Mouse (Mus musculus) hindbrain, postnatal 0 days (tissue): Measurements from ENCODE around the gene Adarb1. TPM values are rescaled to one million over a fixed set of nuclear protein-coding genes. Genes with fewer than 3 reads are reported as not detected.

Experiments
- ATAC-seq: fragments of 200-750 bp; cut with Nextera tagmentation; 2 replicates; pipeline ENCODE4 v1.8.0; 2017; ENCODE audit warnings: mild to moderate bottlenecking, moderate TSS enrichment, moderate library complexity
- DNase-seq: peaks from one replicate; pipeline ENCODE4 v3.0.0-alpha.2; 2015; ENCODE audit warnings: low spot score
- H3K27ac ChIP-seq: fragments of 300-500 bp; sonication (generic); 2 replicates; pipeline ENCODE4 v1.5.1; 2014; ENCODE audit warnings: mild to moderate bottlenecking
- H3K27me3 ChIP-seq: fragments of 300-500 bp; sonication (generic); 2 replicates; pipeline ENCODE4 v1.6.1; 2014; ENCODE audit warnings: low read length, mixed read lengths; ENCODE audit not compliant: insufficient read depth
- H3K36me3 ChIP-seq: fragments of 300-500 bp; sonication (generic); 2 replicates; pipeline ENCODE4 v1.6.1; 2014; ENCODE audit warnings: low read length, mixed read lengths; ENCODE audit not compliant: insufficient read depth
- H3K4me1 ChIP-seq: fragments of 300-500 bp; sonication (generic); 2 replicates; pipeline ENCODE4 v1.6.1; 2014; ENCODE audit warnings: antibody characterized with exemption, low read length, mixed read lengths; ENCODE audit not compliant: insufficient read depth
- H3K4me2 ChIP-seq: fragments of 300-500 bp; sonication (generic); 2 replicates; pipeline ENCODE4 v1.6.1; 2014; ENCODE audit warnings: low read depth, mild to moderate bottlenecking, low read length, moderate library complexity, mixed read lengths
- H3K4me3 ChIP-seq: fragments of 300-500 bp; sonication (generic); 2 replicates; pipeline ENCODE4 v1.5.1; 2014; ENCODE audit warnings: low read length
- H3K9ac ChIP-seq: fragments of 300-500 bp; sonication (generic); replicated peaks from 2 replicates; pipeline ENCODE4 v1.6.1; 2014; ENCODE audit warnings: mild to moderate bottlenecking, low read length, moderate library complexity, mixed read lengths
- H3K9me3 ChIP-seq: fragments of 300-500 bp; sonication (generic); 2 replicates; pipeline ENCODE4 v1.6.1; 2016; ENCODE audit warnings: low read length, mixed read lengths
- CTCF ChIP-seq: IDR thresholded peaks from 2 replicates; pipeline ENCODE4 v1.5.1; 2016; ENCODE audit warnings: antibody characterized with exemption, control low read depth, low read depth
- WGBS: fragments of 180-500 bp; shearing (Covaris S2); extraction: QIAGEN DNeasy Blood & Tissue Kit; methylation state at CpG from one replicate; pipeline ENCODE4 v1.1.7; 2014; 5-methylcytosine and 5-hydroxymethylcytosine counted together
- polyA plus RNA-seq: library from polyadenylated mRNA; unstranded; fragments of >200 nt; fragmentation: Nextera tagmentation; extraction: Ambion mirVana; gene quantifications from 2 replicates; pipeline ENCODE4 v1.2.1, GENCODE M21; 2015
- total RNA-seq: library from RNA; depleted of rRNA; stranded (reverse); fragments of >200 nt; gene quantifications from 2 replicates; pipeline ENCODE4 v1.2.3, GENCODE M21; 2014

Adarb1 gene
- total and polyA plus RNA-seq, 2 experiments from 2014 or later = 18.6 to 65.1 TPM

DNA sequence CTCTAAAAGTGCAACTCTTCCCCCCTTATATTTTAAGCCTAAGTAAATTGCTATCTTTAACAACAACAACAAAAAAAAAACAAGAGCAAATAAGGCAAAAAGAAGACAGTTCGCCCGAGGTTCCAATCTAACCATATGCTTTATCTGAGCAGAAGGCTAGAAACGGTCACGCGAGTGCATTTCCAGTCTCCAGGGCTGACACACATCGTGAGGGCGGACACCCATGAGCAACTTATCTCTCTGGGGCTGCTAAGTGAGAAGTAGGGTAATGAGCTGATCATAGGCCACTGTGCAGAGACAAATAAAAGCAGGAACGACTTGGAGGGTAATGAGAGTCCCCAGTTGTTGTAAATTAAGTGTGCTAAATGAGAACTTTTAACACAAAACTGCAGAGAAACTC, 119.4 kb downstream of the Adarb1 start:
- Histone ChIP-seq H3K4me3 (no peak overlapping the region), H3K27me3 (no peaks in the 10 kb centered on the region), H3K4me1 (no peaks in the 10 kb centered on the region), H3K36me3 (peaks cover 29% of the 10 kb centered on the region; the same call in 1 of the 2 replicates), H3K27ac (no peak overlapping the region), H3K4me2 (no peak overlapping the region), H3K9me3 (no peaks in the 10 kb centered on the region), H3K9ac (no peak overlapping the region)
- ATAC-seq = no peak
- DNase-seq = no peak
- 79% methylated on average over 8 of the region's 8 CpGs for WGBS
- TF ChIP-seq CTCF = no peak

DNA sequence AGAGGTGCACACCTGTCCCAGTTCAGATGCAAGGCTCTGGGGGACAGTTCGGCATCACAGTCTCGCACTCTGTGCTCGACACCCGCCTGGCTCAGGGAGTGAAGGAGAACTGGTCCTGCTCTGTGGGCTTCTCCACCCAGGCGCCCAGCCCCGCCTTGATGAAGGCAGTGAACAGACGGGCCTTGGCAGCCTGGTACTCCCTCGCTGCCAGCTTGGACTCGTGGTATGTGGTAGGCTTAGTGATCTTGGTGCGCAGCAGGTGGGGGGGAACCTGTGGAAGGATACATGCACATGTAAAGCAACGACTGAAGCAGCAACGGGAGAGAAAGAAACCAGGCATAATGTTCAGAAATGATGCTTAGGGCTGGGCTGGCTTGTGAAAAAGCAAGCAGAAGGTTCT, 123.4 kb downstream of the Adarb1 start:
- no peaks in the 10 kb centered on the region for H3K4me1 ChIP-seq
- 79% methylated on average over 12 of the region's 12 CpGs for WGBS
- H3K9ac ChIP-seq = no peak overlapping the region
- no peak overlapping the region for H3K27ac ChIP-seq
- no peak for ATAC-seq
- H3K36me3 ChIP-seq = peaks cover 23% of the 10 kb centered on the region; the same call in 1 of the 2 replicates
- no peak overlapping the region for H3K4me2 ChIP-seq
- TF ChIP-seq CTCF = no peak
- DNase-seq = no peak
- no peak overlapping the region for H3K4me3 ChIP-seq
- no peaks in the 10 kb centered on the region for H3K27me3 ChIP-seq
- H3K9me3 ChIP-seq = no peaks in the 10 kb centered on the region

DNA sequence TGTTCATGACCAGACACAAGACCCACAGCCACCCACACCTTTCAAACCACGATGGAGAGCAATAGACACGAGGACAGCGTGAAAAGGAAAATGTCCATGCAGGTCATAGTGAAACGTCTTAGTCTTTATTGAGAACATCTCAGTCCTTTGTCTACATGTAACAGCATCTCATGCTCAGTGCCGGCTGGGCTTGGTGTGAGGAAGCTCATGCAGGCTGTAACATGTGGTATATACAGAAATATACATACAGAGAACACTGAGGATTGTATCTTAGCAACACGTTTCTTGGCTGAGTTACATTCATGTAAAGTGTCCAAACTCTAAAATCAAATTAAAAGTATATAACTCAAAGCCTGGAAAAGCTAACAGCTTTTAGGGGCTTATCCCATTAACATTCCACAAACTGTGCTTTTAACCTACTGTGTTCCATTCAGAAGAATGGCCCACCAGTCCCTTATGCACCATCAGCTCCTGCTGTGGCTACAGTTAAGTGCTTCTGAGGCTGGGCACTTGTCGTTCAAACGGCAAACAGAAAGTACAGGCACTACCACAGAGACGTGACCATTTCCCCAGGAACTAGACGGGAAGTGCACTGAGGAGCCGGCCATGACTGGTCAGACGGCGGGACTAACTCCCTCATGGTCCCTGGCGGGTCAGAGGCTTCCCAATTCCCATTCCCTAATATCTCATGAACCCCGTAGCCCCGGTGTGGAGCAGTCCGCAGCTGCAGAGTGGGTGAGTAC, 127.3 kb downstream of the Adarb1 start:
- no peaks in the 10 kb centered on the region for H3K27me3 ChIP-seq
- TF ChIP-seq CTCF = no peak
- H3K36me3 ChIP-seq = peaks cover 22% of the 10 kb centered on the region; the same call in 1 of the 2 replicates
- H3K4me1 ChIP-seq = no peaks in the 10 kb centered on the region
- ATAC-seq = no peak
- H3K9me3 ChIP-seq = no peaks in the 10 kb centered on the region
- no peak overlapping the region for H3K4me3 ChIP-seq
- H3K9ac ChIP-seq = no peak overlapping the region
- no peak overlapping the region for H3K4me2 ChIP-seq
- DNase-seq = no peak
- no peak overlapping the region for H3K27ac ChIP-seq
- WGBS = 66% methylated on average over 17 of the region's 17 CpGs

DNA sequence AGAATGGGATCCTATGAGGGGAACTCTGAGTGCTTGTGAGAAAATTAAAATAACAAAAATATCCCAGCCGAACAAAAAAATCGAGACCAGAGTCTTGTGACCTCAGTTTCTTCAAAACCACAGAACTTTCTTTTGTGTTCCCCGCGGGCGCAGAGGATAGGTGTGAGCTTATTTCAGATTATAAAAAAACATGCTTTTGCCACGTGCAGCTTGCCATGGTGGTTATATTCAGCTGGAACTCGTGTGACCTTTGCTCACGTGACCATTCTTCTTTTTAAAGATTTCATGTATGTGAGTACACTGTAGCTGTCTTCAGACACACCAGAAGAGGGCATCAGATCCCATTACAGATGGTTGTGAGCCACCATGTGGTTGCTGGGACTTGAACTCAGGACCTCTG, 128.5 kb downstream of the Adarb1 start:
- 88% methylated on average over 8 of the region's 8 CpGs for WGBS
- ATAC-seq = no peak
- H3K36me3 ChIP-seq = peaks cover 10% of the 10 kb centered on the region; the same call in 1 of the 2 replicates
- no peak for DNase-seq
- H3K4me1 ChIP-seq = no peaks in the 10 kb centered on the region
- no peak overlapping the region for H3K4me2 ChIP-seq
- no peak for TF ChIP-seq CTCF
- no peak overlapping the region for H3K4me3 ChIP-seq
- H3K9ac ChIP-seq = no peak overlapping the region
- no peak overlapping the region for H3K27ac ChIP-seq
- no peaks in the 10 kb centered on the region for H3K27me3 ChIP-seq
- H3K9me3 ChIP-seq = no peaks in the 10 kb centered on the region

DNA sequence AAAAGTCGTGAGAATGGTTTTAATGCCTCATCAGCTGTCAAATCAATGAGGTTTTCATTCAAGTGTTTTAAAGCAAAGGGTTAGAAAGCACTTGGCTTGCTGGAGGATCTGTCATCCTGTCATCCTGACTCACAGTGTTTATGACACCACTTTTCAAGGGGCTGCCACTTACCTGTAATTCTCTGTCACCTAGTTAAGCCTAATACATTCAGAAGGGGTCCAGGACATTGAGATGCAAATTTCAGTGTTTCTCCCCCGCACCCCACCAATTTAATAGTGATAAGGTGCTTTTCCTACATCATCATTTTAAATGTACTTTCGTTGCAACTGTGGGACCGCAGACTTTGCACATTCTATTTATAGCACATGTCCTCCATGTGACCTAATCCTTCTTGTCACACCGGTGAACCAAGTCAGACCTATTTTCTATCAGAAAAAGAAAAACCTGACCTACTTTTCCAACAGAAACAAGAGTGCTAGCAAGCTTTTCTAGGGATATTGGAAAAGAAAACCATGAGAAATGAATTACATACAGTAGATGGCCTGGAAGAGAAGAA, 129.4 kb downstream of the Adarb1 start:
- no peaks in the 10 kb centered on the region for H3K9me3 ChIP-seq
- no peak overlapping the region for H3K9ac ChIP-seq
- H3K4me2 ChIP-seq = no peak overlapping the region
- H3K27ac ChIP-seq = 0 out of 2 replicates have a peak overlapping the region, but pooled peaks have one; percentile 2
- no peak overlapping the region for H3K4me3 ChIP-seq
- H3K4me1 ChIP-seq = no peaks in the 10 kb centered on the region
- DNase-seq (no peak), ATAC-seq (no peak)
- no peaks in the 10 kb centered on the region for H3K27me3 ChIP-seq
- peaks cover 5% of the 10 kb centered on the region; the same call in 1 of the 2 replicates for H3K36me3 ChIP-seq
- no peak for TF ChIP-seq CTCF
- WGBS = 49% methylated on average over 5 of the region's 5 CpGs

DNA sequence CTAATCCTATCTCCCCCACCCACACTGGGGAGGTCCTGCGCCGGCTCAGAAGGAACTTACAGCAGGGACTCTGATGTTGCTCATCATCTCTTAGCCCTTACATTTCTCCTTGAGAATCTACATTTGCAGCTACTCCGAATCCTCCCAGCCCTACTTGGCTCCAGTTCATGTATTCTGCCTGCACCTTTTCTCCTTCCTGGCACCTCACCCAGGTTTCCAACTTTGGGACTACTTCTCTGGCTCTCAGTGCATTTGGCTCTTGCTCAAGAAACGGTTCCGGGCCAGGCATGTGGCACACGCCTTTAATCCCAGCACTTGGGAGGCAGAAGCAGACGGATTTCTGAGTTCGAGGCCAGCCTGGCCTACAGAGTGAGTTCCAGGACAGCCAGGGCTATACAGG, 130.4 kb downstream of the Adarb1 start:
- no peak overlapping the region for H3K4me3 ChIP-seq
- H3K4me1 ChIP-seq = no peaks in the 10 kb centered on the region
- no peak overlapping the region for H3K4me2 ChIP-seq
- no peak for ATAC-seq
- no peak overlapping the region for H3K9ac ChIP-seq
- no peak for DNase-seq
- 73% methylated on average over 8 of the region's 8 CpGs for WGBS
- H3K9me3 ChIP-seq = no peaks in the 10 kb centered on the region
- H3K36me3 ChIP-seq = no peaks in the 10 kb centered on the region
- no peak overlapping the region for H3K27ac ChIP-seq
- no peaks in the 10 kb centered on the region for H3K27me3 ChIP-seq
- TF ChIP-seq CTCF = no peak

DNA sequence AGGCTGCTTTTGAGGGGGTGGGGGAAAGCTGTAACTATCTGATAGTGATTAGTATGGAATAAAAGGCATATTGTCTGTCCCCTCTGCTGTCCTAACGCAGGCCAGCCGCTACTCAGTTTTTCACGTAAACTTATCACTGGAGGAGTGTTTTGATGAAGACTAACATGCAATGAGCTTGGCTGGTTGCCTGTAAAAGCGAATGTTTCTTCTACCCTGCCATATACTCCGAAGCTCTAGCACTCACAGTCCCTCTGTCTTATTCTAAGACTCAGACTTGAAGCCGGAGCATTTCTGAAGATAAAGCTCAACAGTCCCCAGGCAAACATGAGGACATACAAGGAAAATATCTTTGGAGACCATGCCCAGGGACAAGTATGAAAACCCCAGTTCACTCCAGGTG, 133.2 kb downstream of the Adarb1 start:
- no peak overlapping the region for H3K27ac ChIP-seq
- no peaks in the 10 kb centered on the region for H3K27me3 ChIP-seq
- no peak overlapping the region for H3K4me3 ChIP-seq
- WGBS = 67% methylated on average over 6 of the region's 6 CpGs
- TF ChIP-seq CTCF = no peak
- no peak for DNase-seq
- no peaks in the 10 kb centered on the region for H3K36me3 ChIP-seq
- H3K4me2 ChIP-seq = no peak overlapping the region
- H3K9me3 ChIP-seq = no peaks in the 10 kb centered on the region
- no peak for ATAC-seq
- no peaks in the 10 kb centered on the region for H3K4me1 ChIP-seq
- H3K9ac ChIP-seq = no peak overlapping the region
